Mouse (Mus musculus) right cerebral cortex, postnatal 36 days (tissue): Measurements from ENCODE around the gene Dnah7c.
A peak's percentile ranks its signal among the peaks of the same experiment; 100 is the strongest.
"Not testable (repeated sequence)": the region's sequence is repeated elsewhere in the genome, so short reads cannot be mapped to it uniquely, and the experiment has no call there.

Experiments
- DNase-seq, 2 experiments: peaks; one replicate each; pipeline ENCODE4 v3.0.0; 2022; ENCODE audit warnings: low spot score in 2 of 2, mixed read lengths in 1 of 2

Dnah7c gene

DNA sequence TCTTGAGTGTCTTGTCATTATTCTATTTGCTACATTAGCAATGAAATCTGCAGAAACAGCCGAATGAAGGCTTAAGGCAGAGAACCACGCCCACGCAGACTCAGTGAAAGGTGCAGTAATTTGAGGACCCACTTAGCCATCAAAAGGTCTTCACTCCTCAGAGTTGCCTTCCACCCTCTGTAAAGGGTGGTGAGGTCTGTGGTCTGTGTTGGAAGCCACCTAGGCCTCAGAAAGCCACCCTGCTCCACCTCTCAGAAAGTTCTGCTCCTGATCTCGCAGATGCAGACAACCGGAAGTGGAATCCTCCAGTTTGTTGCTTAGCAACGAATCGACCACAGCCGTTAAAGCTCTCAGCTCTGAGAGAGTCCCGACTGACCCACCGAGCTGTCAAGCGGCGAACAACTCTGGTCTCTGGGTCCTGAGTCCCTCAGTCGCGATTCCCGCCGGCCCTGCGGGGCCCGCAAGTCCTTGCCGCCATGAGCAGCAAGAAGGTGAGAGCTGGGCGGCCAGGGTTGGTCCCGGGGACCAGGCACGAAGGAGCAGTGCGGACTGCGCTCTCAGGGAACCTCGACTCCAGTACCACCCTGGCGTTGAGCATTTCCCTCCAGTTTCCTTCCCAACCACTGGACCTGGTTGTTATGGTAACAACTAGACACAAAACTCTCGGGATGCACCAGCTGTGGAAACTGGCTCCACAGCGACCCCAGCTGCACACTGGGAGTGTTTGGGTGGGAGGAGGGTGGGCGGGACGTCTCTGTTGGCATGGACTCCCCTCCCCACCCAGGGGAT lies at the start of gene Dnah7c:
TSS of gene Dnah7c (plus strand) at position 456 of the 789 bp plus-strand sequence.
- peak; percentile 11 to 14 for DNase-seq

DNA sequence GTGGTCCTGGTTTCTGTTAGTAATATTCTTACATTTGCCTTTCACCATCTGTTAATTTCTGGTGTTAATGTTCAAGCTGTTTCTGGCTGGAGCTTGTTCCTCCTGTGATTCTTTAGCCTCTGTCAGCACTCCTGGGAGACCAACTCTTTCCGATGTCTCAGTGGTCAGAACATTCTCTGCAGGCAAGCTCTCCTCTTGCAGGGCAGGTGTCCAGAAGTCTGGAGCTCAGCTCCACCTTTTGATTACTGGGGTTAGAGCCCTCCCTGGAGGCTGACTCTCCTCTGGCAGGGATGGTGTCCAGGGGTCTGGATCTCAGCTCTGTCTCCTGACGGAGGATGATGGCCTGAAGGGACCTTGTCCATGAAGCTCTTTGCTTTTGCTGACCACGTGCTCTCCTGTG lies 44.8 kb upstream of the Dnah7c start:
- not testable (repeated sequence) for DNase-seq

DNA sequence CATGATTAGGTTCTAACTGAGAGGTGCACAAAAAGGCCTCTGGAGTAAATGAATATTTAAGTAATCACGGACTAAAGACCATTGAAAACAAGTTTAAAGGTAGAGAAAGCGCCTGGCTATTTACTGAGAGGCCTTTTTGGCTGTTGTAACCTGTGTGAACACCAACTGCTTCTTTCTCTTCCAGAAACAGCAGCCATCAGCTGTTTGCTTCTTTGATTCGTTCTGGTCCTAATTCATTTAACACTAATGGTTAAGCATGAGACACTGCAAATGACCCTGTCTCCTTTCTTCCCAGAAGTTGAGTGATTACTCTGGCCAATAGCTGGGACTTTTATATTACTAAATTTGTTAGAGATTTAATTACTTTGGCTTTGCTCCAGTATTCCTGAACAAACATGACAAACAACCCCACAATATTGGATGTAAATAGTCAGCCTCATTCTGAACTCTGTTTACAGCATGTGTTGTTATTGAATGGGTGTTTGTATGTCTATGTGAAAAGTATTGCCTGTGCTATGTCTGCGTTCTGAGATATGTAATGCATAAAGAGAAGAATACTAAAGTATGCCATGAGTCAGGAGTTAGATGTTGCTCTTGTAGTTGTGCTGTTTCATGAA lies 30.6 kb upstream of the Dnah7c start:
- not testable (repeated sequence) for DNase-seq

DNA sequence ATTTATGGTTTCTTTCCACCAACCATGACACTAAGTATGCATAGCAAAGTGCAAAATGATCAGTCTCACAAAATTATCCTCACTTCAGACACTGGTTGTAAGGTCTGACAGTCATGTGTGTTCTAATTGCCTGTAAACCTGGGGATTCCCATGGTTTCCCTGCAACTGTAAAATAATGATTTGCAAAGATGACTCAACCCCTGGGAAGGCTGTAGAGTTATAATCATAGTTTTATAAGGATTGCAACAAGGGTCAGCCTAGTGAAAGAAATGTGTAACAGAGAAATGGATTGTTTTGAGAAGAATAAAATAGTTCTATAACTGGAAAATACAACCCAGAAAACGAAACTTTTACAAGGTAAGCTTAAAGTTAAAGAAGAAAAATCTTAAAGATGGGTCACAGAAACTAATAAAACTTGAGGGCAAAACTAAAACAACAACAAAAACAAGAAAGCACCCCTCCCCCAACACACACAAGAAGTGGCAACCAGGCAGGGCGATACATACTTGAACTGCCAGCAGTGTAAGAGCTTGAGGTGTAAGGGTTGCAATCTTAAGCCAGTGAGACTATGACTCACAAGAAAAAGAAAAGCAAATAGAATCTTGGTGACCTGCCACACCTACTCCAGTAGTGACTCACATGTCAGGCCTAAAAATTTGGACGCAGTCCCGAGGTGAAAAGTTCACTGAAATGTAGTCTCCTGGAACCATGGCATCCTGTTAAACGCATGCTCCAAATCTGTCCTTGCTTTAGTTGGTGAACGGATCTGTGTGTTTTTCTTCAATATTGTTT lies 16.9 kb upstream of the Dnah7c start:
- no peak for DNase-seq

DNA sequence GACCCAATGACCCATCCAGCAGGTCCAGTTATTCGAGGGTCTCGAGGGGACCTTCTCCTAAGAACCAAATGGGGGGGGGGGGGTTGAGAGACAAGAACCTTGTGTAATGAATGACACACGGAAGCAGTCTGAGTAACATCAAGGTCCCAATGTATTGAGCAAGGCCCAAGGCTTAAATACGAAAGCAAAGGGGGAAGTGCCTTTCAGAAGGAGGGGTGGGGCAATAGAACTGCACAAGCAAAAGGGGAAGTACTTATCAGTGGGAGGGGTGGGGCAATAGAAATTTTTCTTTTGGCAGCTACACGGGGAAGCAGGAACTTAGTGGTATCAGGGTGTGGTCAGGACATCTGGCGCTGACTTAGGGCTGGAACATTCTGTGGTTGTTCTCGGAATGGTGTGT lies 10.6 kb upstream of the Dnah7c start:
- not testable (repeated sequence) for DNase-seq

DNA sequence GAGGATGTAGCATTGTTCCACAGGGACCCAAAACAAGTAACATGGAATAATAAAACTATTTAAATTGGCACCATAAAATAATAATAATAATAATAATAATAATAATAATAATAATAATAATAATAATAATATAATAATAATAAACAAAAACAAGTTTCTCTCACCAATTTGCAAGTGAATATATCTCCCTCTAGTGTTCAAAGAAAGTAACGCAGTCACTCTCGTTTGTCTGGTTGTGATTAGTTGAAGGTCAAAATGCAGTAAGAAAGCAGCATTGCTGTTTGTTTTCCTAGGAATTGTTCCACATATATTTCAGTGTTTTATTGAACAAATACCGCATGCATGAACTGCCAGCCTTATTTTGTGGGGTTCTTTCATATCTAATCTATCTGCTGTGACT lies 8.4 kb upstream of the Dnah7c start:
- DNase-seq, result not testable (repeated sequence)

DNA sequence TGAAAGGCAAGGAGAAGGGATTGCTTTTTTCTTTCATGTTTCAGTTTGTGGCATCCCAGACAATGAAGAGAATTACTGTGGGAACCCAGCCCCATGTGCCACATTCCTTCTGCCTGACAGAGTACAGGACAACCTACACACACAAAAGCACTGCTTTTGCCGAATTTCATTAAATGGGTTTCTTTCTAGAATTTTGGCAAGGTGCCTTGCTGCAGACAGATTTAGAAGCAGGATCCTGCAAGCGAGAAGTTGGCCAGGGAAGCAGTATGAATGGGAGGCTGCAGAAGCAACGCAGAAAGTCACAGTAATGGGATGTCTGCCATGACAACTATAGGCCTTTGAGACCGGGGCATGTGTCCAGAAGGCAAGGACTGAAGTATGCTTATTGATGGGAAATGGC lies 6.4 kb upstream of the Dnah7c start:
- DNase-seq, result peak; percentile 5 to 11

DNA sequence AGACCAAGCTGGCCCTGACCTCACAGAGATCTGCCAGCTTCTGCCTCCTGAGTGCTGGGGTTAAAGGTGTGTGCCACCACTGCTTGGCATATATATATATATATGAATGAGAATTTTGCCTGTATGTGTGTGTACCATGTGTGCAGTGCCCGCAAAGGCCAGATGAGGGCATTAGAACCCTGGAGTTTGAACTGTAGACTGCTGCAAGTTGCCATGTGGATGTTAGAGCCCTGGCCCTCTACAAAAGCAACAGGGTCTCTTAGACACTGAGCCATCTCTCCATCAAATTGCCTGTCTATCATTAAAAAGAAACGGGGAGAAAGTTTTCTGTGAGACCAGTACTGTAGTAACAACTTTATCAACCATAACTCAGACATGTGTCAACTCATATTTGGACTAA lies 3.0 kb downstream of the Dnah7c start:
- DNase-seq, result no peak

DNA sequence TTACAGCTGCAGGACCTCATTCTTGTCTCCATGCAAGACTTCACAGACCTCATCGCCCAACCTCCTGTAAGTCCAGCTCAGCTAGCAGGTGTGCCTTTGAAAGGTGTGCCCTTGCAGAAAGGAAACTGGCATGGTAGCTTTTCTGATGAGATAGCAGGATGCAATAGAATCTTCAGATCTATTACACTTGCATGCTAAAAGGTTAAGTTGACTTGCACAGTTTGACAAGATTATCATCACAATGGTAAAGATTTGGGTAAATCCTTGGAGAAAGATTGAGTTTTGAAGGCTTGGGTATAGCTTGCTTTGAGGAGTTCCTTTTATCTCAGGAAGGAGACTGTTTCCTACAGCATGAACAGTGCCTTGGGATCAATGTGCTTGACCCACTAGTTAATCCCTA lies 89.3 kb downstream of the Dnah7c start:
- DNase-seq, result not testable (repeated sequence)

DNA sequence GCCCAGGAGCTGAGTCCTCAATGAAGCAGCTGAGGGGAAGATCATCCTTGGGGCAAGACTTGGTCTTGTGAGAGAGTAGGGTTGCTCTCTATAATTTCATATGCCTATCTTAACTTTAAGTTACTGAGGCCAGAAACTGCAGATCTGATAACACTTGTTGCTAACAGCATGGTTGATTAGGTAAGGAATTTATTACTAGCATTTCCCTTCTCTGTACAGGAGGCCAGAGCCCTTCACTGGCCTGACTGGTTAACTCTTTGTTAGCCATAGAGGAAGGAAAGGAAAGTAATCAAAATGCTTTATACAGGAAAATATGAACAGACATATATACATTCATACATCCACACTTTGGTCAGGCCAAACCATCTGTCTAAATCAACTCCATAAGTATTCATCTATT lies 95.6 kb downstream of the Dnah7c start:
- DNase-seq, result no peak

DNA sequence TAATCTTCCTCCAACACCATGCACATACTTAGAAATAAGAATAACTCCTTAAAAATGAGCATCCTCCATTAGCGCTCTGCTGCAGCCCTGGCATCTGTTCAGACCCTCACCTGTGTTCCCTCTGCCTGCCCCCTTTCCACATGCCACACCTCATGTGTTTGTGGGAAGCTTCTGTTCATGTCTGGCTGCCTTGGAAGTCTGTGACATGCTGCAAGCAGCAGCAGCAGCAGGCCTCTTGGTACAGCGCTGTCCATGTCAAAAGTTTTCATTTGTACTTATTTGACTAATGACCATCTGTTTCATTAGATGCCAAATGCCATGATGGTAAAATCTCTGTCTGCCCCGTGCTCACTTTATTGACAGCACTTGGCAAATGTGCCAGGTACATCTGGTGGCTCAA lies 101.1 kb downstream of the Dnah7c start:
- DNase-seq, result not testable (repeated sequence)

DNA sequence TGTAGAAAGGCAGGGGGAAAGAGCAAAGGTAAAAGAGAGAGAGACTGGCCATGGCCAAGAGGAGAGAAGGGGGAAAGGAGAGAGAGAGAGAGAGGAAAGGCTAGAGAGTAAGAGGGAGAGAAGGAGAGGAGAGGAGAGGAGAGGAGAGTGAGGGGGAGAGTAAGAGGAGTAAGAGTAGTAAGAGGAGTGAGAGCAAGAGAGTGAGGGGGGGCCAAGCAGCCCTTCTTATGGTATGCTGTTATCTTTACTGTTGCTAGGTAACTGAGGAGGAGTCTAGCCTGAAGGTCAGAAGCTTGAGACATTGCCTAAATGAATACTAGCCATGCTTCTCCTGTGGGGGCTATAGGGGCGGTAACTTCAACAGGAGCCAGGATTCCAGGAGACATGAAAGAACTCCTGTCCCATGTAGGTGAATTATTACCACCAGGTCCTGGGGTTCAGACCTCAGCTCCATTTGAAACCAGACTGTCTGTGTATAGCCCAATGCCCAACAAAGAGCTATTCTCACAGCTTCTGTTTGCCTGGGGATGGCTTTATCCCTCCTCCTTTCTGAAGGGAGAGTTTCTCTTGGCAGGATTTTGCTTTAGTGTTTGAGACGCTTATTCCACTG lies 119.5 kb downstream of the Dnah7c start:
- no peak for DNase-seq

DNA sequence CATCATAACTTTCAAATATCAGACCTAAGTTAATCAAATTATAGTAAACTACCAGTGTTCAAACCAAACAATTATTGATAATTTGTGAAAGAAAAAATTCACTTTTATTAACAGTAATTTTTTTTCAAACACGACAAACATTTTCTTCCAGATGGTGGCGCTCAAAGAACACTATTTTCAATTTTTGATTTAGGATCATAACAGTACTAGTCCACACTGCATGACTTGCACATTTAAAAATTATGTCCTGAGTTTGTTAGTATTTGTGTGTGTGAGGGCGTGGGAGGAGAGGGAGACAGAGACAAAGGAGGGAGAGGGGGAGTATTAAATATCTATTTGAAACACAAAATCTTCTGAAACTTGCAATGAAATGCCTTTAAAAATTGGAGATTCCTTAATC lies 155.0 kb downstream of the Dnah7c start:
- DNase-seq, result no peak

DNA sequence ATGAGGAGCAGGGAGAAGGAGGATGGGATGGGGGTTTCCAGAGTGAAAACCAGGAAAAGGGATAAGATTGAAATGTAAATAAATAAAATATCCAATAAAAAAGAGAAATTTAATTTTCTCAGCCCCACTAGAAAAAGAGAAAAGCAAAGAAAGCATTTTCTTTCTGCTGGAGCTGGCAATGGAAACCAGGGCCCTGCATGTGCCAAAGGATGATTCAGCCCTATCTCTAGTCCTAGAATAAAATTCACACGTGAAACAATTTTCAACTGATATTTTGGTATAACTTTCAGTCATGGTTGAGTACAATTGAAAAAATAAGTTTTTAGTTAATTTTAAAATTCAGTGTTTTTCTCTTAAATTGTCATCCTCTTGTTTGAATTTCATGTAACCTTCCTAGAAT lies 168.4 kb downstream of the Dnah7c start:
- DNase-seq, result peak in 1 of 2 experiments; percentile 5

DNA sequence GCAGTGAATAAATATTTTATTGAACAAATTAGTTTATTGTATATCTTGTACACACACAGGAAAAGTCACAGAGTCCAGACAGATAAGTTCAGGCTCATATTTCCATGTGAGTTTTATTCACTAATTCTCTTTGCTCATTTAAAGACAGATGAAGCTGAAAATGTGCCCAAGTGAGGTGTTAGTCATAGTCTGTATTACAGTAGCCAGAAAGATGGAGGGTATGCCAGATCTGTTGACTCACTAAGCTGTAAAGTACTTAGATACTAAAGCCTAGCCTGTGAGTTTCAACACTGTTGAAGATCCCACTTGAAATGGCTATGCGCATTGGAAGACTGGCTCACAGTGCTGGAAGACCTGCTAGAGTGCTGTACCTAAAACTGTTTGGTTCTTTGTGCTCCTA lies 171.0 kb downstream of the Dnah7c start:
- not testable (repeated sequence) for DNase-seq

DNA sequence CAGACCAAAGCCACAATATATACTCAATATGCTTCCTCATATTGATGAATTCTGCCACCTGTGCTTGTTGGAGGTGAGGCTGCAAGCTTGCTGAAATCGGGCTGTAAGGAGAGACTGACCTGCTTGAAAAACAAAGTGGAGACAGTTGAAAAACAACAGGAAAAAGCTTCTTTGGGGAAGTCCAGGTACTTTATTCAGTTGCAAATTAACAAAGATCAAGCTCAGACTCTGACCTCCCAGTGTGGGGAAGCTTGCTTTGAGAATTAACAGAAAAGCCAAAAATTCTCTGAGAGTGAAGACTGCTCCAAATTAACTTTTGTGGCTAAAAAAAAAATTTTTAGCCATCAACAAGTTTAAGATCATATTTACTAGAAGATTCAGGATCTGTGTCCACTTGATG lies 194.9 kb downstream of the Dnah7c start:
- no peak for DNase-seq

DNA sequence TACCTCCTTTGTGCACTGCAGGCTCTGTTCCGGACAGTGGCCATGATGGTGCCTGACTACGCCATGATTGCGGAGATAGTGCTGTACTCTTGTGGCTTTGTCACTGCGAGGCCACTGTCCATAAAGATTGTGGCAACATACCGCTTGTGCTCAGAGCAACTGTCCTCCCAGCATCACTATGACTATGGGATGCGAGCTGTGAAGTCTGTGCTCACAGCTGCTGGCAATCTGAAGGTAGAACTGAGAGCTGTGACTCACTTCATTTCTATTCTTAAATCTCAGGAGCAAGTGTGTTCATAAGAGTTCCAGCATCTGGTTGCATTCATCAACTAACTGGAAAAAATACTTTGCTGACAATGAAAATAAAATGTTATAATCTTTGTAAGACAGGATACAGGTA lies 200.5 kb downstream of the Dnah7c start:
- DNase-seq, result peak; percentile 20 to 23

DNA sequence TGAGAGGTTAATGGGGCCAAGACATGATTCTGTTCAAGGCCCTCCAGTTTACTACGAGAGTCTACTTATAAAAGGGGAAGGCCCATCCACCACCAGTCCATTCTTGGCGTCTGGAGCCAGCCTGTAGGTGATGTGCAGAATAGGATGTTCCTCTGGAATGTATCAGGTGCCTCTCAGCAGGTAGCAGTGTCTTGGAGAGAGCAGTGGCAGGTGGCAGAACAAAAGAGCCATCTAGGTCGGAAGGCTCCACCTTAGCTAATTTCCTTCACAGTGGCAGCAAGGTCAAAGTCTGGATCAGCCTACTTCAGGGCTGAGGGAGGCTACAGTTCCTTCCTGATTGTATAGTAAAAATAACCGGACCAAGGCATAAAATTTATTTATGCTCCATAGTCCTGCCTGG lies 224.4 kb downstream of the Dnah7c start:
- DNase-seq, result not testable (repeated sequence)

DNA sequence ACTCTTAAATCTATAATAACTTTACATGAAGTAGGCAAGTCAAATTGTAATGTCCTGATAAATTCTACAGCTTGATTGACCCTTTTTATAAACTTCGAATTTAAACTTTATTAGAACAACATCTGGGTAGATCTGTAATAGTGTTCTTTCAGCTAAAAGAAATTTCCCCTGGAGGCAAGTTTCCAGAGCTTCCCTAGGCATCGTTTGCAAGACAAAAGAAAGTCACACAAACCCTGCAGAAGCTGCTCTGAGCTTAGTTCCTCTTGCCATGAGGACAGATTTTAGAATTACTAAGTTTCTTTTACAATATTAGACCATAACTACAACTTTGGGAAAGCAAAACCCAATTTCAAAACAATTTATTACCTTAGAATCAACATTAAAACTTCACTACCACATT lies 227.3 kb downstream of the Dnah7c start:
- not testable (repeated sequence) for DNase-seq

DNA sequence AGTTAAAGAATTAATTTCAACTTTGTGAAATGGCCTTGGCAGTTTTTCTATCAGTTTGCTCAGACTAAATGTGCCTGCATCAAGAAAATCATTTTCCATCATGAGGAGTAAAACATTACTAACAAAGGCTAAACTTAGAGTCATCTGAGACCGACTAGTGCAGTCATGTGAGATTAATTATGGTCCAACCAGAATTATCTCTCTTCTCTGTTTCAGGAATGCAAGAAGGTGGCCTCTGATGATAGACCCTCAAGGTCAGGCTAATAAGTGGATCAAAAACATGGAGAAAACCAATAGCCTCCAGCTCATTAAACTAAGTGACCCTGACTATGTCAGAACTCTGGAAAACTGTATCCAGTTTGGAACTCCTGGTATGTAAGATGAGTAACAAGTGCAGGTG lies 299.4 kb downstream of the Dnah7c start:
- not testable (repeated sequence) for DNase-seq

DNA sequence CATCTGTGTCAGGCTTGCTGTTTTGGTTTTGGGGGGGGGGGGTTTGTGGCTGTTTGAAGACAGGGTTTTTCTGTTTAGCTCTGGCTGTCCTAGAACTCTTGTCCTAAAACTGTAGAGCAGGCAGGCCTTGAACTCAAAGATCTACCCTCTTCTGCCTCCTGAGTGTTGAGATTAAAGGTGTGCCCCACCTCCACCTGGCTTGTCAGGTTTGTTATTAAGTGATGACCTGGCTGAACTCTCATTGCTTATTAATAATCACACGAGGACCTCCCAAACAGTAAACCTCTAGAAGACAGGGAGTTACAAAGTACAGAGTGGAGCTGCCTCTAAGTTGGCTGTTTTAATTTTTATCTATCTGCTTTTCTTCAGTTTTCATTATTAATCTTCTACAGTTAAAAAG lies 299.9 kb downstream of the Dnah7c start:
- no peak for DNase-seq

DNA sequence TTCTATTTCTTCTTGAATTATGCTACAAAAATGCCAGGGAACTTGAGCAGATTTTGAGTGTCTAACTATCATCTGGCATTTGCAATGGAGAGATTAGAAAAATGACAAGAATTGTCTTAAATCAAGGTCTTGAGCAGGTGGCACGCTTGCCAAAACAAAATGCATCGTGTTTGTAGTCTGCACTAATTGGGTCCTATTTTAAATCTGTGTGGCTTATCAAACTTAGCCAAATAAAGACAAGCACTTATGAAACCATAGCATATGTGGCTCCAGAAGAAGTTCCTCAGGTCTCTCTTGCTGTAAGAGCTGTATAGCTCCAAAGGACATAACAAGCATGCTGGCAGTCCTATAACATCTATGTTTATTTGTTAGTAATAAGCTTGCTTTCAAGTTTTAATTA lies 300.3 kb downstream of the Dnah7c start:
- not testable (repeated sequence) for DNase-seq
